Mouse (Mus musculus): ENCODE data around the gene Zfp599. TPM values are rescaled to one million over a fixed set of nuclear protein-coding genes. Genes with fewer than 3 reads are reported as not detected.
A peak's percentile ranks its signal among the peaks of the same experiment; 100 is the strongest.
"Not testable (repeated sequence)": the region's sequence is repeated elsewhere in the genome, so short reads cannot be mapped to it uniquely, and the experiment has no call there.

The Zfp599 gene
- polyA plus RNA-seq, 1 experiment from 2014 or later = 4.8 TPM

DNA sequence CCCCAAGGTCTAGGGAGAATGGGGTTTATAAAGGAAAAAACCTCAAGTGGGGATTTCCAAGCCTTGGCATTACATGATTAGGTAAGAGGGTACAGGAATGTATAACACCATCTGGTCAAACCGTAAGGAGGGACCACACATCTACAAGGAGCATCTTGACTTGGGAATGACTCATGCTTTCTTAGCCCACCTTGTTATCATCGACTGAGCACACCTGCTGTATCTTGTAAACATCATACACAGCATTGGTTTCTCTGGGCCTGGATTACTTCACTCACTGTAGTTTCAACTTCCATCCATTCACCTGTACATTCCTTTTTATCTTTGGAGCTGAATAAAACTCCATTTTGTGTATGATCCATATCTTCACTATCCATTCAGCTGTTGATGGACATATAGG, 15.5 kb downstream of the Zfp599 start:
- H3K36me3 ChIP-seq = peaks cover 82% of the 10 kb centered on the region
- no peak for ATAC-seq (ENCODE audit: insufficient number of reproducible peaks, low FRiP score, low TSS enrichment, low read depth)

DNA sequence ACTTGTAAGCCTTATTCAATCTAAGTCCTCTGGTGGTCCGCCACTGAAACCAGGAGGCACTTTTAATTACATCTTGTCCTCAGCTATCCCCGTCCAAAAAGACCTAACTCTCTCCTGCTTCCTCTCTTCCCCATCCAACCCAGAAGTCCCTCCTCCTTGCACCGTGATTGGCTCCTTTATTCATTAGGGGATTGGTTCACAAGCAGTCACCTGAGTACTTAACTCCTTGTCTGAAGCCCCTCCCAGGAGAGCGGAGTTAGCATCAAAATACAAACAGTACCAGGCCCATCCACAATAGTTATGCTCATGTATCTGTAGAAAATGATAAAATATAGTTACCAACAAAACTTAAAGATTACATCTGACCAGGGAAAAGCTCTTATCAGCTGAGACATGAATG, 19.7 kb downstream of the Zfp599 start:
- Histone ChIP-seq H3K4me2 (no peak overlapping the region), H3K4me1 (no peaks in the 10 kb centered on the region), H3K27ac (no peak overlapping the region), H3K9ac (no peak overlapping the region), H3K36me3 (peaks cover 87% of the 10 kb centered on the region), H3K9me3 (no peaks in the 10 kb centered on the region), H3K27me3 (no peaks in the 10 kb centered on the region), H3K4me3 (no peak overlapping the region)
- 93% methylated on average over 4 of the region's 4 CpGs for WGBS
- no peak for ATAC-seq (ENCODE audit: insufficient number of reproducible peaks, low FRiP score, low TSS enrichment, low read depth)

More for the DNA sequence above, 15.5 kb downstream of the Zfp599 start:
- Histone ChIP-seq H3K4me2 (no peak overlapping the region), H3K9me3 (peaks cover 8% of the 10 kb centered on the region), H3K4me1 (no peaks in the 10 kb centered on the region), H3K9ac (no peak overlapping the region), H3K4me3 (no peak overlapping the region), H3K27ac (no peak overlapping the region), H3K27me3 (no peaks in the 10 kb centered on the region)
- 93% methylated on average over 2 of the region's 2 CpGs for WGBS

- Histone ChIP-seq H3K9me3 (no peaks in the 10 kb centered on the region), H3K36me3 (peaks cover 7% of the 10 kb centered on the region), H3K4me1 (no peaks in the 10 kb centered on the region), H3K27ac (no peak overlapping the region), H3K4me2 (no peak overlapping the region), H3K27me3 (no peaks in the 10 kb centered on the region), H3K9ac (no peak overlapping the region), H3K4me3 (no peak overlapping the region)
- no peak for ATAC-seq (ENCODE audit: insufficient number of reproducible peaks, low FRiP score, low TSS enrichment, low read depth)
Observed at GRCm38 (mm10) chr9:22230556-22230955, 29.1 kb downstream of the Zfp599 start.

- Histone ChIP-seq H3K4me1 (no peaks in the 10 kb centered on the region), H3K27me3 (no peaks in the 10 kb centered on the region), H3K4me2 (no peak overlapping the region), H3K9me3 (no peaks in the 10 kb centered on the region), H3K27ac (no peak overlapping the region), H3K36me3 (peaks cover 2% of the 10 kb centered on the region), H3K9ac (no peak overlapping the region), H3K4me3 (no peak overlapping the region)
- 92% methylated on average over 3 of the region's 3 CpGs for WGBS
- ATAC-seq (ENCODE audit: insufficient number of reproducible peaks, low FRiP score, low TSS enrichment, low read depth) = no peak
Observed at GRCm38 (mm10) chr9:22230061-22230460, 29.6 kb downstream of the Zfp599 start.

DNA sequence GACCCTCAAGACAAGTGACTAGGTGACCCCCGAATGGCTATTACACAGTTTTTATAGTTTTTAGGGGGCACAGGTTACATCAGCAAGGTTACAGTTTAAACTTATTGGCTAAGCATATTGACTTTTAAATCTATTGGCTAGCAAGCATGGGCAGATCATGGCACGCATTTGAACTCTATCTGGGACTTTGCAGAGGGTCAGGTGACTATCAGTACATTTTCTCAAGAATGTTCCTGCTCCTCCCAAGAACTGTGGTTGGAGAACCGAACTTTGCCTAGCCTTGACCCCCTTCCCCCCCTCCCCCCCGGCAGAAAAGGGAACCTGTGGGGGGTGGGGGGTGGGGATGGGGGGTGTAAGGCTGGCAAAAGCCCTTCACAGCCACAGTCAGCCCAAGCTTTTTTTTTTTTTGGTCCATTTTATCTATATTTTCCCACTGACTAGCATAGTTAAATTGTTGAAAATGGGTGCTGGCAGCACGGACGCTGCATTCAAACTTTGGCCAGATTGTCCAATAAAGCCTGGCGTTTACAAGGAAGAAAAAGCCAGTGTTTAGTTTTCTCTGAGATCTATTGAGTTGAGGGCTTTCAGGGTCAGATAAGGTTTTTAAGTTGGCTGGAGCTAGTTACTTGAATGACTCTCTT, 30.2 kb downstream of the Zfp599 start:
- no peaks in the 10 kb centered on the region for H3K4me1 ChIP-seq
- H3K27ac ChIP-seq = no peak overlapping the region
- ATAC-seq (ENCODE audit: insufficient number of reproducible peaks, low FRiP score, low TSS enrichment, low read depth) = no peak
- H3K9me3 ChIP-seq = no peaks in the 10 kb centered on the region
- H3K27me3 ChIP-seq = no peaks in the 10 kb centered on the region
- no peak overlapping the region for H3K4me2 ChIP-seq
- no peak overlapping the region for H3K9ac ChIP-seq
- H3K36me3 ChIP-seq = no peaks in the 10 kb centered on the region
- WGBS = 84% methylated on average over 6 of the region's 7 CpGs
- H3K4me3 ChIP-seq = no peak overlapping the region

DNA sequence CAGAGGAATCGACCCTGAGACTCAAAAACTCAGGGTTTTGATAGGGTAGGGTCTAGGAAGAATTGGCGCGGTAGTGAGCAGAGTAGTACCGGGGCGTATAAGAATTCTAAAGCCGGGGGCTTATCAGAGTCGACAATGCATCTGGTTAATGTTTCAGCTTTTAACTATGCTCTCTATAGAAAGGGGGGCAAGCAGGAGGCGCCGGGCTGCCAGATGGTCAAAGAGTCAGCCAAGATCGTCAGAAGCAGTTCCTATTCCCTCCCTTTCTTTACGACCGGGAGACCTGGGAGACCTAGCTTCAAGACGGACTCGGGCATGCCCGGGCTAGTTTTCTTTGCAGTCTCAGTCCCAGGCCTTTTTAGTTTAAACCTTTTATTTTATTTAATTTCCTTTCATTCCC, 32.8 kb downstream of the Zfp599 start:
- no peaks in the 10 kb centered on the region for H3K36me3 ChIP-seq
- H3K4me2 ChIP-seq = no peak overlapping the region
- H3K4me1 ChIP-seq = no peaks in the 10 kb centered on the region
- no peak overlapping the region for H3K27ac ChIP-seq
- WGBS = 62% methylated on average over 15 of the region's 15 CpGs
- ATAC-seq (ENCODE audit: insufficient number of reproducible peaks, low FRiP score, low TSS enrichment, low read depth) = no peak
- H3K9ac ChIP-seq = no peak overlapping the region
- H3K9me3 ChIP-seq = no peaks in the 10 kb centered on the region
- peak overlapping the region; percentile 81; the same call in 1 of the 2 replicates for H3K4me3 ChIP-seq
- no peaks in the 10 kb centered on the region for H3K27me3 ChIP-seq

DNA sequence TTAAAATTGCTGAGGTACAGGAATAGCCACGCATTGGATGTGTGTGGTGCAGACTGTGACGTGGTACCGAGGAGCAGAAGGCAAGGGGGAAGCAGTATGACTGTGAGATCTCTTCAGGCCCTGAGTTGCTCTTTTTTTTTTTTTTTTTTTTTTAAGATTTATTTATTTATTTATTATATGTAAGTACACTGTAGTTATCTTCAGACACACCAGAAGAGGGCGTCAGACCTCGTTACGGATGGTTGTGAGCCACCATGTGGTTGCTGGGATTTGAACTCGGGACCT, 33.4 kb downstream of the Zfp599 start:
- not testable (repeated sequence) for H3K27ac ChIP-seq; H3K36me3 ChIP-seq; ATAC-seq (ENCODE audit: insufficient number of reproducible peaks, low FRiP score, low TSS enrichment, low read depth); H3K27me3 ChIP-seq; H3K4me1 ChIP-seq; H3K9ac ChIP-seq; H3K9me3 ChIP-seq
- H3K4me3 ChIP-seq = peak overlapping the region; percentile 81
- WGBS = 69% methylated on average over 7 of the region's 7 CpGs
- H3K4me2 ChIP-seq = peak overlapping the region; percentile 60

DNA sequence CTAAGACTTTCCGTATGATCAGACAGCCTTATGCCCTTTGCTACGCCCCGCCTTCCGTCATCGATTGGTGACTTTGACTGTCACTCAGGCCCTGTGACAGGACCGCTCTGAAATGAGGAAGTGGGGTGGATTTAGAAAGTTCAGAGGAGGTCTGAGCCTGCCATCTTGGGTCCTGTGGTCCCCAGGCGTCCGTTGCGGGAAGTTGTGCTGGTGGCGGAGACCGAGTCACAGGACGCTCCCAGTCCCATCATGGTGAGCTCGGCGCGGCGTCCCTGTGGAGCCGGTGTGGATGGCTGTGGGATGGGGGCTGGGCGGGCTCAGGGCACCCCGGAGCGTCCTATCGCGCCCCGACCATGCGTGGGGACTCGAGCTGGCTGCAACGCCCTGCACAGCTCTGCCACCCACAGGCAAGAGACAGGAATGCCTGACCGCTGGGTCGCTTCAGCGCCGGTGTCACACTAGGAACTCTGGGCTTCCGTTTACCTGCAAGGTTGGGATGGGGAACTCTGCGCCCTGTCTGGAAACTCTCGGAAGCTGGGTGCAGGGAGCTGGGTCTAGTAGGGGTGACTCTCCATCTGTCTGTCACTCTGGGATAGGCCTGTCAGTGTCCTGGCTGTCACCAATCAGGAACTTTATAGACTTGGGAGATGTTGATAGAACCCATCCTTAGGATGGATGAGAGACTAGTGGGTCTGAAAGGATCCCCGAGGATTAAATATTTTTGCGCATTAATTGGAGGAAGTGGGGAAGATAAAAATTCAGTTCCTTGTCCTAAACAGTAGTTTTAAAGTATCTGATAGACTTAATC, 33.9 kb downstream of the Zfp599 start, which contains the start of gene Zfp809:
Zfp809 (plus strand) TSS at position 134 of the 808 bp plus-strand sequence.
- Histone ChIP-seq H3K36me3 (no peaks in the 10 kb centered on the region), H3K27ac (peak within 1 kb of the TSS; percentile 94), H3K4me1 (no peaks in the 10 kb centered on the region), H3K9me3 (no peaks in the 10 kb centered on the region), H3K4me3 (peak within 1 kb of the TSS; percentile 81), H3K4me2 (peak within 1 kb of the TSS; percentile 60), H3K9ac (peak within 1 kb of the TSS; percentile 79), H3K27me3 (no peaks in the 10 kb centered on the region)
- 2% methylated on average over 35 of the region's 35 CpGs for WGBS
- peak; percentile 99 for ATAC-seq (ENCODE audit: insufficient number of reproducible peaks, low FRiP score, low TSS enrichment, low read depth)

DNA sequence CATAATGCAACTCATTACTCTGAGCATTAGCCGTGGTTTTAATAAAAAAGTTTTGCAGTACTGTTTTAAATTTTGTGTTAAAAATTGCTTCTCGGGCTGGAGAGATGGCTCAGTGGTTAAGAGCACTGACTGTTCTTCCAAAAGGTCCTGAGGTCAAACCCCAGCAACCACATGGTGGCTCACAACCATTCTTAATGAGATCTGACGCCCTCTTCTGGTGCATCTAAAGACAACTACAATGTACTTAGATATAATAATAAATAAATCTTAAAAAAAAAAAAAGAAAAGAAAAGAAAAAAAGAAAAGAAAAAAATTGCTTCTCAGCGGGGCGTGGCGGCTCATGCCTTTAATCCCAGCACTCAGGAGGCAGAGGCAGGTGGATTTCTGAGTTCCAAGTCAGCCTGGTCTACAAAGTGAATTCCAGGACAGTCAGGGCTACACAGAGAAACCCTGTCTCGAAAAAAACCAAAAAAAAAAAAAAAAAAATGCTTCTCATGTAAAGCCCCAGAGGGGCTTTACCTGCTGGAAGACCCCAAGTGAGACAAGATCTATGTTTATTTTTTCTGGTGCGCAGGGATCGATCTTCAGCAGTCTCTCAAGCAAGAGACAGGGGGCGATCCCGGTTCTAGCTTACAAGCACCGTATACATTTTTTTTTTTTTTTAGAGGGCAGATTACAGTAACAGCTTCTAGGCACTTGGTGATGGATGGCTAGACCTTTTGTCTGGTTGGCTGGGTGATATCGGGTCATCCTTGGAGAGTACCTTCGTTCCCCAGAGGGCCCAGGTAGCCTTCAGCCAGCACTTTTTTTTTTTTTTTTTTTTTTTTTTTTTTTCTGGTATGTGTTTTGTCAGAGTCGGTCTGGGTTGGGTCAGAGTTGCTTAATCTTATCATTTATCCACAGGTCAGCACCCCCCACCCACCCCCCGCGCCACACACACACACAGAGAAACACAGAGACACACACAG, 34.9 kb downstream of the Zfp599 start:
- ATAC-seq (ENCODE audit: insufficient number of reproducible peaks, low FRiP score, low TSS enrichment, low read depth) = peak; percentile 37
- WGBS = 24% methylated on average over 17 of the region's 17 CpGs
- no peaks in the 10 kb centered on the region for H3K9me3 ChIP-seq

GRCm38 (mm10) chr9:22224066-22224465, 35.6 kb downstream of the Zfp599 start:
- WGBS = 91% methylated on average over 4 of the region's 4 CpGs
- ATAC-seq (ENCODE audit: insufficient number of reproducible peaks, low FRiP score, low TSS enrichment, low read depth) = no peak
- Histone ChIP-seq H3K4me1 (no peaks in the 10 kb centered on the region), H3K9ac (no peak overlapping the region), H3K4me3 (no peak overlapping the region), H3K36me3 (no peaks in the 10 kb centered on the region), H3K27me3 (no peaks in the 10 kb centered on the region), H3K27ac (no peak overlapping the region), H3K4me2 (no peak overlapping the region), H3K9me3 (no peaks in the 10 kb centered on the region)

More for the DNA sequence above, 34.9 kb downstream of the Zfp599 start:
- peak overlapping the region; percentile 43 for H3K27ac ChIP-seq
- peak overlapping the region; percentile 60 for H3K4me2 ChIP-seq
- H3K4me3 ChIP-seq = peak overlapping the region; percentile 81
- H3K27me3 ChIP-seq = no peaks in the 10 kb centered on the region
- no peaks in the 10 kb centered on the region for H3K36me3 ChIP-seq
- H3K9ac ChIP-seq = no peak overlapping the region
- H3K4me1 ChIP-seq = no peaks in the 10 kb centered on the region

- no peak overlapping the region for H3K4me2 ChIP-seq
- no peaks in the 10 kb centered on the region for H3K36me3 ChIP-seq
- H3K4me3 ChIP-seq = no peak overlapping the region
- H3K27me3 ChIP-seq = no peaks in the 10 kb centered on the region
- H3K9me3 ChIP-seq = no peaks in the 10 kb centered on the region
- H3K9ac ChIP-seq = no peak overlapping the region
- peak; percentile 58; the same call in 1 of the 2 replicates for ATAC-seq (ENCODE audit: insufficient number of reproducible peaks, low FRiP score, low TSS enrichment, low read depth)
- H3K27ac ChIP-seq = no peak overlapping the region
- no peaks in the 10 kb centered on the region for H3K4me1 ChIP-seq
- 46% methylated on average over 8 of the region's 8 CpGs for WGBS
Observed at GRCm38 (mm10) chr9:22217858-22218493, 41.7 kb downstream of the Zfp599 start.
